Mouse (Mus musculus): ENCODE results near the gene Tti1. TPM values are rescaled to one million over a fixed set of nuclear protein-coding genes. Genes with fewer than 3 reads are reported as not detected.

Tti1 gene
- polyA plus RNA-seq, 1 experiment from 2014 or later = 25.1 TPM

GRCm38 (mm10) chr2:157943514-157944155 lies 84.6 kb downstream of the Tti1 start:
- POLR2A ChIA-PET = no interaction called here

GRCm38 (mm10) chr2:157940586-157941185 lies 87.5 kb downstream of the Tti1 start:
- in situ Hi-C loops (cut with MboI; ENCODE audit: low pct_unique_long_range_greater_than_20kb) = no loop called here
- DNase-seq (ENCODE audit: low read depth, low spot score) (no peak), ATAC-seq (no peak)
- H3K27me3 ChIP-seq = peaks cover 57% of the 10 kb centered on the region
- ChIA-PET CTCF (no interaction called here), POLR2A (no interaction called here)
- TF ChIP-seq CTCF (IDR thresholded peaks at IDR 0.05) = no peak

More at GRCm38 (mm10) chr2:157943514-157944155, 84.6 kb downstream of the Tti1 start:
- TF ChIP-seq CTCF (IDR thresholded peaks at IDR 0.05) = peak; percentile 87
- in situ Hi-C loops (cut with MboI; ENCODE audit: low pct_unique_long_range_greater_than_20kb) = no loop called here
- ATAC-seq = peak; percentile 24
- peaks cover 51% of the 10 kb centered on the region for H3K27me3 ChIP-seq
- DNase-seq (ENCODE audit: low read depth, low spot score) = no peak
- CTCF ChIA-PET = interaction anchor here (0.9 kb wide), 1 partner anchor 11 kb away, joined by 4 read pairs; no protein-coding TSS in a partner anchor

- in situ Hi-C loops (cut with MboI; ENCODE audit: low pct_unique_long_range_greater_than_20kb) = no loop called here
- POLR2A ChIA-PET = no interaction called here
- DNase-seq (ENCODE audit: low read depth, low spot score) = no peak
Measured at GRCm38 (mm10) chr2:157936676-157937075, 91.6 kb downstream of the Tti1 start.

GRCm38 (mm10) chr2:157935444-157936171 lies 92.6 kb downstream of the Tti1 start:
- ATAC-seq (no peak), DNase-seq (ENCODE audit: low read depth, low spot score) (no peak)
- peaks cover 38% of the 10 kb centered on the region for H3K27me3 ChIP-seq
- TF ChIP-seq CTCF (IDR thresholded peaks at IDR 0.05) = no peak
- in situ Hi-C loops (cut with MboI; ENCODE audit: low pct_unique_long_range_greater_than_20kb) = no loop called here
- CTCF ChIA-PET = no interaction called here
- POLR2A ChIA-PET = interaction anchor here (0.6 kb wide), 1 partner anchor 29 kb away, joined by 4 read pairs; no protein-coding TSS in a partner anchor

More at GRCm38 (mm10) chr2:157936676-157937075, 91.6 kb downstream of the Tti1 start:
- ATAC-seq = no peak
- peaks cover 39% of the 10 kb centered on the region for H3K27me3 ChIP-seq
- no peak for TF ChIP-seq CTCF (IDR thresholded peaks at IDR 0.05)
- CTCF ChIA-PET = no interaction called here

GRCm38 (mm10) chr2:157932655-157933054 lies 95.6 kb downstream of the Tti1 start:
- ATAC-seq = no peak
- POLR2A ChIA-PET = no interaction called here
- no peak for DNase-seq (ENCODE audit: low read depth, low spot score)
- no peak for TF ChIP-seq CTCF (IDR thresholded peaks at IDR 0.05)
- CTCF ChIA-PET = no interaction called here
- H3K27me3 ChIP-seq = peaks cover 38% of the 10 kb centered on the region
- in situ Hi-C loops (cut with MboI; ENCODE audit: low pct_unique_long_range_greater_than_20kb) = no loop called here

Other genes with a start within 250 kb of the Tti1 start
- gene Vstm2l, start 113.8 kb downstream of the Tti1 start, polyA plus RNA-seq (2021) = not detected
- gene Rprd1b, start 64 bp upstream of the Tti1 start, polyA plus RNA-seq (2021) = 20.1 TPM
- 113 TPM for gene Tgm2, start 118.0 kb upstream of the Tti1 start, polyA plus RNA-seq (2021)
- gene D630003M21Rik, start 200.8 kb upstream of the Tti1 start, polyA plus RNA-seq (2021) = 49.6 TPM
- 2.9 TPM for gene Bpi, start 229.7 kb upstream of the Tti1 start, polyA plus RNA-seq (2021)